ENCODE assay signal across 9 mouse cellular contexts in genomic region chr8:124349663-124350062, GRCm38 (mm10).
DNase-seq lines count a peak whose midpoint lies in the region; ATAC-seq lines count a peak whose summit lies in the region.
"Had no signal": no experiment of that assay in that cellular context is flagged by ENCODE, and none has a peak within 500 bp of the region (broad histone marks: within the 10 kb centered on the region; RNA-seq: fewer than 3 reads in every experiment).

No protein-coding gene starts in this region.

- peak; percentile 38 for DNase-seq in 3134 (ENCODE audit: extremely low read depth, insufficient read length, low spot score)
- DNase-seq in ZHBTc4 (ENCODE audit: low read depth, low spot score): peak; percentile 74
- peak; percentile 87 to 94 for DNase-seq in cerebellum, postnatal 36 days
- peak; percentile 91 for DNase-seq in gastrocnemius, postnatal 10 days
- peak; percentile 70 for DNase-seq in liver, embryonic 11.5 days (ENCODE audit: low spot score)
- DNase-seq in natural killer cell, adult 2 months (ENCODE audit: low spot score in 2 of 2): peak; percentile 65 to 72
- DNase-seq in splenic B cell, adult 2 months (ENCODE audit: low read depth, low spot score): peak; percentile 74

- H3K4me3 ChIP-seq in kidney, embryonic 16.5 days (ENCODE audit: low read length): no peak overlapping the region
- H3K4me3 ChIP-seq in liver, embryonic 11.5 days (ENCODE audit: low read depth, low read length): no peak overlapping the region
- H3K4me3 ChIP-seq: embryonic facial prominence, embryonic 12.5 days had no signal

- H3K4me1 ChIP-seq in kidney, embryonic 16.5 days (ENCODE audit: insufficient read depth, low read length): peaks cover 5% of the 10 kb centered on the region; the same call in 1 of the 2 replicates
- H3K4me1 ChIP-seq in liver, embryonic 11.5 days (replicated peaks; ENCODE audit: control insufficient read depth, insufficient read depth, low read length): no peaks in the 10 kb centered on the region; the same call in 1 of the 2 replicates
- H3K4me1 ChIP-seq: embryonic facial prominence, embryonic 12.5 days had no signal

- H3K27ac ChIP-seq in kidney, embryonic 16.5 days (ENCODE audit: low read length): no peak overlapping the region
- no peak overlapping the region for H3K27ac ChIP-seq in liver, embryonic 11.5 days (ENCODE audit: low read depth, low read length)
- H3K27ac ChIP-seq: embryonic facial prominence, embryonic 12.5 days had no signal

- H3K4me2 ChIP-seq in kidney, embryonic 16.5 days (replicated peaks; ENCODE audit: low read depth, low read length): no peak overlapping the region
- no peak overlapping the region for H3K4me2 ChIP-seq in liver, embryonic 11.5 days
- H3K4me2 ChIP-seq: embryonic facial prominence, embryonic 12.5 days had no signal

- 0 out of 2 replicates have a peak, but pooled peaks have one; percentile 20 for ATAC-seq in kidney, embryonic 16.5 days (ENCODE audit: low FRiP score, low TSS enrichment)
- ATAC-seq in liver, embryonic 11.5 days (replicated peaks; ENCODE audit: low FRiP score): 0 out of 2 replicates have a peak, but pooled peaks have one; percentile 19

- H3K9ac ChIP-seq in kidney, embryonic 16.5 days (replicated peaks; ENCODE audit: low read length): no peak overlapping the region
- no peak overlapping the region for H3K9ac ChIP-seq in liver, embryonic 11.5 days (ENCODE audit: low read depth, low read length)
- H3K9ac ChIP-seq: embryonic facial prominence, embryonic 12.5 days had no signal

- WGBS in kidney, embryonic 16.5 days: 36% methylated on average over 7 of the region's 7 CpGs
- 39% methylated on average over 7 of the region's 7 CpGs for WGBS in liver, embryonic 11.5 days

- no peaks in the 10 kb centered on the region for H3K9me3 ChIP-seq in kidney, embryonic 16.5 days (ENCODE audit: low read length)
- H3K9me3 ChIP-seq in liver, embryonic 11.5 days (ENCODE audit: control insufficient read depth, low read length): no peaks in the 10 kb centered on the region
- H3K9me3 ChIP-seq: embryonic facial prominence, embryonic 12.5 days had no signal

- H3K36me3 ChIP-seq in kidney, embryonic 16.5 days (ENCODE audit: insufficient read depth, low read length): 0 out of 2 replicates have a peak, but pooled peaks cover 7% of the 10 kb centered on the region
- H3K36me3 ChIP-seq in liver, embryonic 11.5 days (ENCODE audit: control insufficient read depth, insufficient read depth, low read length): no peaks in the 10 kb centered on the region
- no peaks in the 10 kb centered on the region for H3K36me3 ChIP-seq in splenic B cell, adult 2 months (ENCODE audit: control insufficient read depth, insufficient read depth, low read length, poor library complexity, severe bottlenecking)

- H3K27me3 ChIP-seq in kidney, embryonic 16.5 days (ENCODE audit: insufficient read depth, low read length): no peaks in the 10 kb centered on the region
- H3K27me3 ChIP-seq in liver, embryonic 11.5 days (replicated peaks; ENCODE audit: control insufficient read depth, insufficient read depth, low read length): no peaks in the 10 kb centered on the region
- H3K27me3 ChIP-seq in splenic B cell, adult 2 months (ENCODE audit: control insufficient read depth, insufficient read depth, low read length, poor library complexity, severe bottlenecking): no peaks in the 10 kb centered on the region
- H3K27me3 ChIP-seq: embryonic facial prominence, embryonic 12.5 days had no signal

Comparison
In these comparisons a context has a peak if more than half of its experiments do, and no peak if none do; other contexts are left out.
1. DNase-seq: peak in every context shown above with its lines; median percentile 91 in gastrocnemius, postnatal 10 days; 90 in cerebellum, postnatal 36 days; 74 in ZHBTc4; 74 in splenic B cell, adult 2 months; 70 in liver, embryonic 11.5 days; 68 in natural killer cell, adult 2 months; 38 in 3134.